Mouse (Mus musculus): ENCODE measurements around the gene Spint1.

Spint1 gene

GRCm38 (mm10) chr2:119242548-119242947 lies 5.4 kb downstream of the Spint1 start:
- DNase-seq (ENCODE audit: extremely low spot score, low spot score), result no peak

GRCm38 (mm10) chr2:119245246-119245645 lies 8.1 kb downstream of the Spint1 start:
- no peak for DNase-seq (ENCODE audit: extremely low spot score, low spot score)

GRCm38 (mm10) chr2:119247904-119248303 lies 10.7 kb downstream of the Spint1 start:
- no peak for DNase-seq (ENCODE audit: extremely low spot score, low spot score)

- no peak for DNase-seq (ENCODE audit: extremely low spot score, low spot score)
These were observed 12.5 kb downstream of the Spint1 start for GRCm38 (mm10) chr2:119249592-119250061.

- DNase-seq (ENCODE audit: extremely low spot score, low spot score), result no peak
These were observed 13.2 kb downstream of the Spint1 start for GRCm38 (mm10) chr2:119250377-119250776.

GRCm38 (mm10) chr2:119250826-119251478 lies 13.8 kb downstream of the Spint1 start:
- DNase-seq (ENCODE audit: extremely low spot score, low spot score), result peak; percentile 86

- DNase-seq (ENCODE audit: extremely low spot score, low spot score), result no peak
These were observed 17.8 kb downstream of the Spint1 start for GRCm38 (mm10) chr2:119254976-119255375.

GRCm38 (mm10) chr2:119260518-119260917 lies 23.4 kb downstream of the Spint1 start:
- DNase-seq (ENCODE audit: extremely low spot score, low spot score), result no peak

GRCm38 (mm10) chr2:119261326-119261725 lies 24.2 kb downstream of the Spint1 start:
- no peak for DNase-seq (ENCODE audit: extremely low spot score, low spot score)

- DNase-seq (ENCODE audit: extremely low spot score, low spot score), result no peak
These were observed 25.8 kb downstream of the Spint1 start for GRCm38 (mm10) chr2:119262978-119263377.

GRCm38 (mm10) chr2:119263813-119264212 lies 26.7 kb downstream of the Spint1 start:
- DNase-seq (ENCODE audit: extremely low spot score, low spot score), result no peak

- no peak for DNase-seq (ENCODE audit: extremely low spot score, low spot score)
These were observed 33.1 kb downstream of the Spint1 start for GRCm38 (mm10) chr2:119270286-119270642.

- peak; percentile 65 for DNase-seq (ENCODE audit: extremely low spot score, low spot score)
These were observed 33.6 kb downstream of the Spint1 start, which contains the start of gene Rhov for GRCm38 (mm10) chr2:119270643-119271331. Gene Rhov (minus strand): TSS chr2:119271272.

- no peak for DNase-seq (ENCODE audit: extremely low spot score, low spot score)
These were observed 37.0 kb downstream of the Spint1 start for GRCm38 (mm10) chr2:119274126-119274525.

GRCm38 (mm10) chr2:119276926-119277325 lies 39.8 kb downstream of the Spint1 start:
- DNase-seq (ENCODE audit: extremely low spot score, low spot score), result no peak

- DNase-seq (ENCODE audit: extremely low spot score, low spot score), result no peak
These were observed 40.6 kb downstream of the Spint1 start for GRCm38 (mm10) chr2:119277810-119278209.

GRCm38 (mm10) chr2:119281899-119282565 lies 44.9 kb downstream of the Spint1 start:
- no peak for DNase-seq (ENCODE audit: extremely low spot score, low spot score)

- no peak for DNase-seq (ENCODE audit: extremely low spot score, low spot score)
These were observed 50.2 kb downstream of the Spint1 start for GRCm38 (mm10) chr2:119287372-119287771.

- DNase-seq (ENCODE audit: extremely low spot score, low spot score), result peak; percentile 99
These were observed 51.2 kb downstream of the Spint1 start, which contains the start of gene Vps18 for GRCm38 (mm10) chr2:119288270-119288882. Gene Vps18 (plus strand): TSS chr2:119288740.

GRCm38 (mm10) chr2:119289014-119289416 lies 51.9 kb downstream of the Spint1 start:
- DNase-seq (ENCODE audit: extremely low spot score, low spot score), result no peak

GRCm38 (mm10) chr2:119292281-119292680 lies 55.1 kb downstream of the Spint1 start:
- DNase-seq (ENCODE audit: extremely low spot score, low spot score), result no peak

- no peak for DNase-seq (ENCODE audit: extremely low spot score, low spot score)
These were observed 55.7 kb downstream of the Spint1 start for GRCm38 (mm10) chr2:119292852-119293251.

Measured in neural tube, embryonic 10.5 days (tissue).